Mouse (Mus musculus) gastrocnemius, adult 2 months (tissue): Measurements from ENCODE around the gene Reep1. TPM values are rescaled to one million over a fixed set of nuclear protein-coding genes. Genes with fewer than 3 reads are reported as not detected.

Experiments
- DNase-seq: peaks from one replicate; pipeline ENCODE4 v3.0.0; 2022
- H3K27ac ChIP-seq: fragments of 200-600 bp; 2 replicates; pipeline ENCODE4 v1.8.1; 2022; ENCODE audit warnings: mild to moderate bottlenecking
- H3K4me3 ChIP-seq: fragments of 200-600 bp; 2 replicates; pipeline ENCODE4 v1.8.1; 2022; ENCODE audit warnings: mild to moderate bottlenecking, moderate library complexity
- CTCF ChIP-seq: fragments of 200-600 bp; IDR thresholded peaks from 2 replicates; pipeline ENCODE4 v1.8.1; 2022; ENCODE audit warnings: antibody characterized with exemption, mild to moderate bottlenecking, moderate library complexity
- intact Hi-C: fragments of 180-260 bp; cut with DNase I; formaldehyde crosslinking; loops from one replicate; pipeline ENCODE4 v1.15.1; 2025
- long read RNA-seq, 2 experiments: library from polyadenylated mRNA; stranded (forward); transcript quantifications; one replicate each; pipeline ENCODE4 v2.0.0; 2021
- total RNA-seq, 2 experiments: library from RNA; stranded (reverse); gene quantifications; 2 replicates each; pipeline ENCODE4 v1.2.3; 2021

Gene Reep1
- total RNA-seq, result 10 to 100 TPM; 52.8 to 59.4 TPM
- long read RNA-seq, experiment 1, transcript Reep1-201 (7 exons, 3,924 nt), result minor isoform, 8 of 130 reads
- long read RNA-seq, experiment 1, transcript Reep1-203 (9 exons, 3,339 nt), result major isoform, 61 of 130 reads
- long read RNA-seq, experiment 1, partial matches to known transcripts, result 7 of 130 reads
- long read RNA-seq, experiment 1, other reads (novel, unspliced or antisense), result 54 of 130 reads
- long read RNA-seq, experiment 2, transcript Reep1-203 (9 exons, 3,339 nt), result major isoform, 85 of 127 reads
- long read RNA-seq, experiment 2, transcript Reep1-201 (7 exons, 3,924 nt), result minor isoform, 9 of 127 reads
- long read RNA-seq, experiment 2, partial matches to known transcripts, result 1 of 127 reads
- long read RNA-seq, experiment 2, other reads (novel, unspliced or antisense), result 32 of 127 reads

- Histone ChIP-seq H3K27ac (peak within 1 kb of the TSS; percentile 94), H3K4me3 (peak within 1 kb of the TSS; percentile 81)
- intact Hi-C loops, result loop anchor here (5.0 kb wide), 2 partner anchors 49 to 76 kb away; partner anchors contain the start of gene Kdm3a
- no peak for TF ChIP-seq CTCF
- DNase-seq, result peak; percentile 86
These were observed at the start of gene Reep1 for GRCm38 (mm10) chr6:71707511-71708501. TSS of gene Reep1 (plus strand) at chr6:71707561.

GRCm38 (mm10) chr6:71658290-71658689, 49.1 kb upstream of the Reep1 start:
- no peak for DNase-seq
- no peak overlapping the region for H3K4me3 ChIP-seq
- TF ChIP-seq CTCF, result no peak
- H3K27ac ChIP-seq, result no peak overlapping the region
- intact Hi-C loops, result no loop called here

GRCm38 (mm10) chr6:71664511-71664910, 42.9 kb upstream of the Reep1 start:
- intact Hi-C loops, result no loop called here
- Histone ChIP-seq H3K27ac (no peak overlapping the region), H3K4me3 (no peak overlapping the region)
- DNase-seq, result no peak
- no peak for TF ChIP-seq CTCF

- Histone ChIP-seq H3K4me3 (no peak overlapping the region), H3K27ac (no peak overlapping the region)
- intact Hi-C loops, result no loop called here
- peak; percentile 45 for TF ChIP-seq CTCF
- no peak for DNase-seq
These were observed 34.2 kb upstream of the Reep1 start for GRCm38 (mm10) chr6:71673166-71673565.

GRCm38 (mm10) chr6:71678891-71679290, 28.5 kb upstream of the Reep1 start:
- Histone ChIP-seq H3K27ac (no peak overlapping the region), H3K4me3 (no peak overlapping the region)
- DNase-seq, result no peak
- intact Hi-C loops, result no loop called here
- TF ChIP-seq CTCF, result peak; percentile 49

- TF ChIP-seq CTCF, result no peak
- no peak for DNase-seq
- Histone ChIP-seq H3K4me3 (no peak overlapping the region), H3K27ac (no peak overlapping the region)
- intact Hi-C loops, result no loop called here
These were observed 12.2 kb upstream of the Reep1 start for GRCm38 (mm10) chr6:71695150-71695549.

- intact Hi-C loops, result no loop called here
- no peak overlapping the region for H3K27ac ChIP-seq
- TF ChIP-seq CTCF, result no peak
- H3K4me3 ChIP-seq, result no peak overlapping the region
- DNase-seq, result no peak
These were observed 11.8 kb upstream of the Reep1 start for GRCm38 (mm10) chr6:71695599-71695998.

- no peak for TF ChIP-seq CTCF
- no peak overlapping the region for H3K4me3 ChIP-seq
- intact Hi-C loops, result loop anchor here (5.0 kb wide), 2 partner anchors 50 to 75 kb away; partner anchors contain the start of gene Kdm3a
These were observed 490 bp upstream of the Reep1 start for GRCm38 (mm10) chr6:71706871-71707270.

GRCm38 (mm10) chr6:71708528-71708927, 1.2 kb downstream of the Reep1 start:
- Histone ChIP-seq H3K4me3 (peak overlapping the region; percentile 81), H3K27ac (peak overlapping the region; percentile 94)
- no peak for DNase-seq
- no peak for TF ChIP-seq CTCF
- intact Hi-C loops, result loop anchor here (5.0 kb wide), 2 partner anchors 49 to 76 kb away; partner anchors contain the start of gene Kdm3a

More at GRCm38 (mm10) chr6:71706871-71707270, 490 bp upstream of the Reep1 start:
- no peak for DNase-seq
- H3K27ac ChIP-seq, result no peak overlapping the region

GRCm38 (mm10) chr6:71710323-71710722, 3.0 kb downstream of the Reep1 start:
- Histone ChIP-seq H3K27ac (no peak overlapping the region), H3K4me3 (no peak overlapping the region)
- no peak for TF ChIP-seq CTCF
- no peak for DNase-seq
- intact Hi-C loops, result no loop called here

GRCm38 (mm10) chr6:71711201-71711600, 3.8 kb downstream of the Reep1 start:
- no peak for TF ChIP-seq CTCF
- no peak for DNase-seq
- intact Hi-C loops, result no loop called here
- Histone ChIP-seq H3K4me3 (no peak overlapping the region), H3K27ac (no peak overlapping the region)

GRCm38 (mm10) chr6:71713532-71713931, 6.2 kb downstream of the Reep1 start:
- no peak for DNase-seq
- intact Hi-C loops, result no loop called here
- no peak overlapping the region for H3K27ac ChIP-seq
- no peak overlapping the region for H3K4me3 ChIP-seq
- no peak for TF ChIP-seq CTCF

- TF ChIP-seq CTCF, result no peak
- peak; percentile 40 for DNase-seq
- no peak overlapping the region for H3K4me3 ChIP-seq
- peak overlapping the region; percentile 64 for H3K27ac ChIP-seq
- intact Hi-C loops, result no loop called here
These were observed 7.6 kb downstream of the Reep1 start for GRCm38 (mm10) chr6:71715006-71715405.
